Mouse (Mus musculus): ENCODE results near the gene Ncbp3.

The Ncbp3 gene

DNA sequence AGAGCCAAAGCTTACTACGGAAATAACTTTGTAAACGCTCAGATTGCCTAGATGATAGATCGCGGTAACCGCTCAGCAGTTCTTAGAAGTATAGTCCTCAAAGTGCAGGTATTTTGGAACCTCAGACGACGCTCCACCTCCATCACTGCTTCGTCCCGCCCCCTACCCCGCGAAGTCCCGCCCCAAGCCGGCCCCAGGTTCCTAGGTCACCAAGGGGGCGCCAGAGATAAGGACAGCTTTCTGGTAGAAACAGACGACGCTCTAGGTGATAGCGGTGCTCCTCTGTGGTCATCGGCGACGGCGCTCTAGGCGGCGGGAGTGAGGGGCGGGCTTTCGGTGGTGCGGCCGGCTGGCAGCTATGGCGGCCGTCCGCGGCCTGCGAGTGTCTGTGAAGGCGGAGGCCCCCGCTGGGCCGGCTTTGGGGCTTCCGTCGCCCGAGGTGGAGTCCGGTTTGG lies at the start of gene Ncbp3:
Gene Ncbp3 (plus strand): TSS at position 242 of the 455 bp plus-strand sequence.
- peak; percentile 95 for DNase-seq

DNA sequence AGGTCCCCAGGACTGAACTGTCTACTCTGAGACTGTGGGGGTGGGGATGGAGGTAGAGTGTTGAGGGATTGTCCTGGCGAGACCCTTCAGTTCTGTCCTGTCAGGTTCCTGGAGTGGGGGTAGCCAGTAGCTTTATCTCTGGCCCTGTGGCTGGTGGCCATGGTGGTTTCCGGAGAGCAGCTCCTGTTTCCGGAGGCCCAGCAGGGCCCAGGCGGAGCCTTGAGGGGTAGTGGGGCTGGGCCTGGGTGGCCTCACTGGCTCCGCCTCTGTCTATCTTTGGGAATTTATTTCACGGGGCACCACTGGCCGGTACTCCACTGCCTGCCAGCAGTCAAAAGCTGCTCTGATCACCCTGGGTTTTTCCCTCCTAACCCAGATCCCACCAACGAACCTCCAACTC lies 48.8 kb upstream of the Ncbp3 start, which contains the start of gene P2rx1:
Gene P2rx1 (plus strand): TSS at position 333 of the 400 bp plus-strand sequence.
- DNase-seq = no peak

DNA sequence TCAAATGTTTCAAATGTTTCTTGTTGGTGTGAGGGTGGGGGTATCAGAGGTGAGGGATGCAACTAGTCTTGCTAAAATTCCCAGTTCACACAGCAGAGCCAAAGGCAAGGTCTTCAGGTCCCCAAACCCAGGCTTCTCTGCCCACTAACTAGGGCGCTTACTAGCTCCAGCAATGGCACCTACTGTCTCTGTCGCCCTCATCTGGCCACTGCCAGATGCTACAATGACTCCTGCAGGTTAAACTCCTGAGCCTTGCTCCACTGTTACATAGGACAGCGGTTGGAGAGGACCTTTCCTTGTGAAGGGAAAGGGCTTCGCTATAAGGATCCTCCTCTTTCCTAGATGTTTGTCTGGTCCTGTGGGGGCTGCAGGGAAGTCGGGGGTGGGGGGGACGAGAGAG lies 46.6 kb upstream of the Ncbp3 start:
- DNase-seq = no peak

DNA sequence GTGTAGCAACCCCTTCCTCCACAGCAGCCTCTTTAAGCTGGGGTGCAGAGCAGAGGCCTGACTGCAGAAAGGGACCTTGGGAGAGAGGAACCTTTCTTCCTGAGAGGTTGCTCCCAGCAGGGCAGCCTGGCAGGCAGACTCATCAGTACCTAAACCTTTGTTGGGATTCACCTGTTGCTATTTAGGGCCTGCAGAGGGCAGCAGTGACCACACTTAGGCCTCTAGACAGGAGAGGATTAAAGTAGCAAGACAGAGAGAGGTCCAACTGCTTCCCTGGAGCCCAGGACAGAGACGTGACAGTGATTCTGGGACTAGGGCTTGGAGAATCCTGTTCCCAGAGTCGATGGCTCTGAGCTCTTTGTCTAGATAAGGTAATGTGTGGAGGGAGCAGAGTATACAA lies 41.2 kb upstream of the Ncbp3 start:
- DNase-seq = peak; percentile 75

DNA sequence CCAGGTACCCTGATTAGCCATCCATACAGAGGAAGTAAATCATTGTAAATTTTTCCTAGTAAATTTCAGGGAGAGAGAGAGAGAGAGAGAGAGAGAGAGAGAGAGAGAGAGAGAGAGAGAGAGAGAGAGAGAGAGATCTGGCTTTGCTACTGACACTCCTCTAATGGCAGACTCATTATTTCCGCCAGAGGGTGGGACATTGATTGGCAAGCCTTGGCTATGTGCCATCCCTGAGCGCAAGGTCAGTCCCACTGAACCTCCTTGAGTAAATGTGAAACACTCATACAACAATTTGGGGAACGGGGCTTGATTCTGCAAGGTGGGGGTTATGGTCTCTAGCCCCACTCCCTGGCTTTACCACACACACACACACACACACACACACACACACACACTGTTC lies 40.5 kb upstream of the Ncbp3 start:
- no peak for DNase-seq

DNA sequence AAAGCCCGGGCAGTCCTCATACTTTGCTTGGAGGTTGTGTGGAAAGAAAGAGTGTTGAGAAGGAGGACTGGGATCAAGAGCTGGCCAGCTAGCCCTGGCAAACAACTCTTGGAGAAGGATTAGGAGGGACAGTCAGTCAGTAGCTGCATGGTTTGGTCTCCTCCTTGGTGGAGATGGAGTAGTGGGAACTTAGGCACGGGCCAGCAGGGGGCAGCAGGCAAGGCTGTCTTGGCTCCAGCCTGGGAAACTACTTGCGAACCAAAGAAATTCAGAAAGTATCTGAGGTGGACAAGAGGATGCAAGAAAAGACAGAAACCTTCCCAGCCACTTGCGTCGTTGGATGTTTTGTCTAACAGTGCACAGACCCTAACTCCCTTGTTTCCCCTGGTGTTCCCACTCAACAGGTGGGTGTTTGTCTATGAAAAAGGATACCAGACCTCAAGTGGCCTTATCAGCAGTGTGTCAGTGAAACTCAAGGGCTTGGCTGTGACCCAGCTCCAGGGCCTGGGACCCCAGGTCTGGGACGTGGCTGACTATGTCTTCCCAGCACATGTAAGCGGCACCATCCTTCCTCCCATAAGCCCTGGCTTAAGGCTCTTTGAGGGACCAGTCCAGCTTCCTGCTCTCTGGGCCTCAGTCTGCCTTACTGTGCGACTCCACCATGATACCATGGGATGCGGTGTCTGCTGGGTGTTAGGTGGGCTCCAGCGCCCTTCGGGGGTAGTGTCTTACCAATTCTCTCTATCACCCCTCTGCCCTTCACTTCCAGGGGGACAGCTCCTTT lies 39.7 kb upstream of the Ncbp3 start:
- DNase-seq = peak; percentile 51

DNA sequence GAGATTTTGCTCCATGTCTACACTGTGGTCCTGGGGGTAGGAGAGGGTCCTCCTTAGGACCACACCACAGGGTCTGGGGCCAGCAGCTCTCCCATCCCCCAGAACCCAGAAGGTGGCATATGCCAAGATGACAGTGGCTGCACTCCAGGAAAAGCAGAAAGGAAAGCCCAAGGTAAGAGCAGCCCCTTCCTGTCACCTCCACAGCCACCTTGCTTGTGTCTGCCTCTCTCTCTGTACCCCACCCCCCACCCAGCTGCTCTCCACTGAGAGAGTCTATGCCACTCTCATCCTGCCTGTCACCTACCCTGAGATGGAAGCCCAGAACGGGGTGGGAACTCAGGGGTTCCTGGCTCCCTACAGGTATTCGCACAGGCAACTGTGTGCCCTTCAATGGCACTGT lies 38.8 kb upstream of the Ncbp3 start:
- peak; percentile 43 for DNase-seq

DNA sequence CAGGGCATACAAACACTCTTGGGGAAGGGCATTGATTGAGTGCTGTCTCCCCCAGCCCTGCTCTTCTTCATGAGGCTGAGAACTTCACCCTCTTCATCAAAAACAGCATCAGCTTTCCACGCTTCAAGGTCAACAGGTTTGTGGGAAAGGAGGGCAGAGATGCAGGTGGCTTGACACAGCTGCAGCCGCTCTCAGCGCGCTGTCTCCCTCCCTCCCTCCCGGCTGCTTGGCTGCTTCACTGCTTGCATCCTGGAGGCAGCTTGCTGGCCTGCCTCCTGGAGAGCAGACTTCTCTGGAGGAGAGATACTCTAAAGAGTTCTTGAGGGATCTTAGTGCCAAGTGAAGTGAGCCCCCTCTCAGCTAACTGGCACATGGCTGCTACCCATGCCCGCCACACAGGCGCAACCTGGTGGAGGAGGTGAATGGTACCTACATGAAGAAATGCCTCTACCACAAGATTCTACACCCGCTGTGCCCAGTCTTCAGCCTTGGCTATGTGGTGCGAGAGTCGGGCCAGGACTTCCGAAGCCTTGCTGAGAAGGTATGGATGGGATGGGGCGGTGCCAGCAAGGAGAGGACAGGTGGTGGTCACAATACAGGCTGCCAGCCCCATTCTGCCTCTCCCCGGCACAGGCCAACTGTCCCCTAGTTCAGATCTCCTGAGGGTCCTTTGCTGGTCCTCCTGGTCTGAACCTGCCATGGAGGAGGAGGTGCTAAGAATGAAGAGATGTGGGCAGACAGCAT lies 37.9 kb upstream of the Ncbp3 start:
- DNase-seq = peak; percentile 90

DNA sequence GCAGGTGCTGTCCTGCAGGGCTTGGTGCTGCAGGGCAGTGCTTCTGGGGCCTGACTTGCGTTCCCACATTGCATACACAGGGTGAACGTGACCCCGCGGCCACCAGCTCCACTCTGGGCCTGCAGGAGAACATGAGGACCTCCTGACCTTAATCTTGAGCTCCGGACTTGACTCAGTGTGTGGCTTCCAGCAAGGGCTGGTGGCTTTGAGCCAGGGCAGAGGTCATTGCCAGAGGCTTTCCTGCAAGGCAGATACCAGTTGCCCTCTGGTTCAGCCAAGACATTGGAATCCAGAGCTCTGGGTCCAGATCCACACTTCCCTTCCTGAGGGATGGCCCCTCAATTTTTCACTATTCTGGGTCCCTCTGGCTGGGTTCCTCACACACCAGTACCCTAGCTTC lies 33.6 kb upstream of the Ncbp3 start:
- peak; percentile 63 for DNase-seq

DNA sequence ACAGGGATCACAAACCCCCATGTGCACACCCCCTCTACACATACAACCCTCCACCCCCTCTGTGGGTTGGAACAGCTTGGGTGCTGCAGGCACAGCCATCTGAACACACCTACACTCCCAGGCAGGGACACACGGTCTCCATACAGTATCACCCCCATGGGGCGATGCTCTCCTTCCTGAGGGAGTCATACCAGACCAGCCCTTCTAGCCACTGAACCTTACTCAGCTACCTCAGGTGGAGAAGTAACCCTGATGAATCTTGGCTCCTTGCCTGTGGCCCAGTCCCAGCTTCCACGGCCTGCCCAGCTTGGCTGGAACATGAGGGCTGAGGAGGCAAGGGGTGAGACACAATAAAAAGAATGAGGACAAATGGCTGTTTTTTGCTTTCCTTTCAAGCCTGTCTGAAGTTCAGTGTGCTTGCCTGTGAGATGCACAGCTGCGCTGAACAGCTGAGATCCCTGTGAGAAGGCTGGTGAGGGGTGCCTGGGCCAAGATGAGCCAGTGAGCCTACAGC lies 32.7 kb upstream of the Ncbp3 start:
- peak; percentile 87 for DNase-seq

DNA sequence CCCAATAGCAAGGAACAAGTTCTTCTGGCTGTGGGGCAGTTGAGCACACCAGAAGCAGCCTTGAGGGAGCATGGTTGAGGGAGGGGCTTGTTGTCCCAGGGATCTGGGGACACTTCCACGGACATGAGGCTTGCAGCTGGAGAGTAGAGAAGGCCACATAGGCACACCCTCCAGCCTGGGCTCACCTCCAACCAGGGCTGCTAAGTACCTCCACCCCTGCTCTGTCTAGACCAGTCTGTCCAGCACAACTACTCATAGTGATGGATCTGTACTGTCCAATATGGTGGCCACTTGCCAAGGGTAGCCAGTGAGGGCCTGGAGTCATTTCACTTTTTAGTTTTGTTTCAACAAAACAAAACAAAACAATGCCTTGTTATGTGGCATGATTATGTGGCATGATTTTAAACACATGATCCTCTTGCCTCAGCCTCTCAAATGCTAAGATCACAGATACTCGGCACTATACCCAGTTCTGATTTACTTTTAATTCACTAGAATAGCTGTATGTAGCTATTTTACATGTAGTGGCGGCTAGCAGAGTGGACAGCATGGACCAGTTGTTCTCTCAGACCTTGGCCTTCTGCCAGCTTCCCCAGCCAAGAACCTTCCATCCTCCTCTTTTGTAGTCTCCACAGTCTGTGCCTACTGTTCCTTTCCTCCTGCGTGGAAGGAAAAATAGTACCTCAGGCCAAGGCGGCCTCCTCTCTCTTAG lies 32.0 kb upstream of the Ncbp3 start:
- DNase-seq = peak; percentile 85

DNA sequence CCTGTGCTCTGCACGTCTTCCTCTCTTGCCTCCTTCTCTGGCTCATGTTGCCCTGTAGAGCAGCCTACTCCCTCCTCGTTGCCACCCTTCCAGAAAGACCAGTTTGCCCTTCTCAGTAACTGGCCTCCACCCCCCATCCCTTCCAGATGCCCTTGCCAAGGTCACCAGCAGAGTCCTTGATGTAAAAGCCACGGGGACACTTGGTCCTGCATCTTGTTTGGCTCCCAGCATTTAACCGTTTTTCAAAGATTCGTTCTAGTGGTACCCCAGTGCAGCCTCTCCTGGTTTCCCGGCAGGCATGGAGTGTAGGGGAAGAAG lies 31.5 kb upstream of the Ncbp3 start:
- DNase-seq = no peak

DNA sequence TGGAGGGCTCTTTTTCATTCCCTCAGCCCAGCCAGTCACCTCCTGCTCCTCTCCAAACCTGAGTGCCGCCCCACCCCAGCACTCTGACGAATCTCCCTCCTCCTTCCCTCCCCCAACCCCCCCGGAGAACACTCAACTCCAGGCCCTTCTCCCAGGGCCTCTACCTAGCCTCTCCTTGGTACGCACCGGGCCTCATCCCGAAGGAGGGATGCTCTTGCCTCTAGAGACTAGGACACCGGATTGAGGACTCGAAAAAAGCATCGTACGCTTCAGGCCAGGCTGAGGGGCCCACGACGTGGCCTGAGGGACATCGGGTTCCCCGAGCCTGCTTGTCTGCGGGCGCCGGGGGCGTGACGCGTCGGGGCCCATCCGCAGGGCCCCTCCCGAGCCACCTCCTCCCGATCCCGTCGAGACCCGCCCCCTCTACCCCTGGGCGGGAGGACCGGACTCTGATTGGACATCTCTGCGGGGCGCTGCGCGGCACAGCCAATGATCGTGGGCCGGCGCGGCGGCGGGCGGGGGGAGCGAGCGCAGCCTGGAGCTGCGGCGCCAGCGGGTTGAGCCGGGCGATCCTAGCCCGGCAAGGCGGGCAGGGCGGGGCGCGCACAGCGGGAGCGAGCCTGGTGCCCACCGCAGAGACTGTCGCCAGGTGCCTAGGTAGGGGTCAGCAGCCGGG lies 29.0 kb upstream of the Ncbp3 start, which contains the start of gene Camkk1:
Gene Camkk1 (plus strand): TSS at position 538 of the 676 bp plus-strand sequence.
- DNase-seq = peak; percentile 98

DNA sequence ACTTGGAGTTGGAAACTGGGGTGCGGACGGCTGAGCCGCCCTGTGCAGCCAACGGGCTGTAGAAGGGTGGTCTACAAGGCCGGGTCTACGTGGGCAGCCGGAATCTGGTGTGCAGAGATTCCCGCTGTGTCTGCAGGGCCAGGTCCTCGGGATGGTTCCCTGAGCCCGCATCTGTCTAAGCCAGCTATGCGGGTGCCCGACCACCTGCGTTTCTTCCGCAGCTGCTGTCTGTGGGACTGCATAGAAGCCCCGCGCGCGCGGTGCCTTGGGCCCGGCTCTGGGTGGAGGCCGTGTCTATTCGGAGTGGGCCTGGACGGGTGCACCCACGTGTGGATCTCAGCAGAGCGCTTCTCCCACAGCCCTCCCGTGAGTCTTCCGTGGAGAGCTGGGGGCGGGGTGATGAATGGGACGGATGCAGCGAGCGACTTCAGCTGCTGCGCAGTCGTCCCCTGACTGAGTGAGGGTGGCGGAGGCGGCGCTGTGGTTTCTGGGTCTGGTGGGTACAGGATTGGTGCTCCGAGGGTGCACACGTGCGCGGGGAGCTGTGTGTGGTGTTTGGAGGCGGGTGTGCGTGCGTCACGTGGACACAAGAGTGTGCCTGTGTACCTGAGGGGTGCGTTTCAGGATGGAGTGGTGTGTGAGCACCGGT lies 28.3 kb upstream of the Ncbp3 start:
- peak; percentile 81 for DNase-seq

DNA sequence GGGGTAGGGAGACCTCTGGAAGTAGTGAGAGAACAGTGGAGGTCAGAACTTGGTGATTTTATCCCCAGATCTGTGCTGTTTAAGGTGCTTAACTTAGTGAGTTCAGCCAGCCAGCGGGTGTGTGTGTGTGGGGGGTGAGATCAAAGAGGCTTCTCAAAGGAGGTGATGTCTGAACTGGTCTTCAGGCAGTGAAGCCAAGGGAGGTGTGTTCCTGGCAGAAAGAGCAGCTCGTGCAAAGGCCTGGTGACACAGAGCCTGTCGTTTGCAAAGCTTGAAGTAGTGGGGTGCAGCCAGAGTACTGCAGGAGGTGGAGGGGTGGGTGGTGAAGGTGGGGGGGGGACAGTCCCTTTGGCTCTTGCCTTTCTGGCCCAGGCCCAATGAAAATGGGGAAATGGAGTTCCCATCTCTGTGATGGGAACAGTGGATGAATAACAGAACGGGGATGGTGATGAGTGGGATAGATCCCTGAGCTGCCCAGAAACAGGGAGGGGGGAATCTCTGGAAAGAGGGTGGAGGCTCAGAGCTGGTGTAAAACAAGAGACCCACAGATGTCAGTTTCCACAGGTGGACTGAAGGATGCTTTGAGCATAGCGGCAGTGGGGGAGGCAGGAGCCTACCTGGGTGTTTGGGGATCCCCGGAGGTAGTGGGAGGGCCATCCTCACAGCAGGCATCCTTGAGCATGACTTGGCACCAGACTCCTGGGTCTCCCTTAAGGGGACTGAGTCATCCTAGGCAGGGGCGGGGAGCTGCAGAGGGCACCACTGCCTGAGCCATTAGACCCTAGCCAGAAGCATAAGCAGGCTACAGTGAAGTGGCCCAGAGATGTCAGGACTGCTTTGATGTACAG lies 26.4 kb upstream of the Ncbp3 start:
- peak; percentile 64 for DNase-seq

DNA sequence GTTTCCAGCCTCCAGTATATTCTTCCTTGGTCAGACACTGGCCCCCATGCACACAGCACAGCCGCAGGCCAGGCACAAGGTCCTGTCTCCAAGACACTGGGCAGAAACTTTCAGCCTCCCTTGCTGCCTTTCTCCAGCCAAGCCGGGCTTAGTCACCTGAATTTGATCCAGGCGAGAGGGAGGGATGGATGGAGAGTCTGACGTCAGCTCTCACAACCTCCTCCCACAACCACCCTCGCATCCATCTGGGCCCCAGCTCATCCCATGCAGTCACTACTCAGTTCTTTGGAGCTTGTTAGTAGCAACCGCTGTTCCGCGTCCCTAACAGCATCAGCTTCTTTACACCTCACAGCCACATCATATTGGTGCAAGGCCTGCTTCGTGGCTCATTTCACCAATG lies 24.5 kb upstream of the Ncbp3 start:
- DNase-seq = peak; percentile 82

DNA sequence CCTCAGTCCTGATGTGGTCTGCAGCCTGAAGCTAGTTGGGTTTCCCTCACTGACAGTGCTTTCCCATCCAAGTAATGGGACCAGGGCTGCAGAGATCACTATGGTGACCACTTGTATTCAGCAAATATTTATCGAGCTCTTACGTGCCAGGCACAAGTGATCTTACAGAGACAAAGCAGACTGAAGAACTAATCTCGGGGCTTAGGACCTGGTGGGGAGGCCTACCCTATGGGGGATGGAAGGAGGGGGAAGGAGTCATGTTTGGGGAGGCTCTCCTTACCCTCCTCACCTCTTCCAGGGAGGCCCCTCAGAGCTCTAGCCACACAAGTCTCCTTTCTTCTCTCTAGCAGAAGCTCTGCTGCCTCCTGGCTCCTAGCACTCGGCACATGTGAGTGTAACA lies 23.8 kb upstream of the Ncbp3 start:
- peak; percentile 15 for DNase-seq

DNA sequence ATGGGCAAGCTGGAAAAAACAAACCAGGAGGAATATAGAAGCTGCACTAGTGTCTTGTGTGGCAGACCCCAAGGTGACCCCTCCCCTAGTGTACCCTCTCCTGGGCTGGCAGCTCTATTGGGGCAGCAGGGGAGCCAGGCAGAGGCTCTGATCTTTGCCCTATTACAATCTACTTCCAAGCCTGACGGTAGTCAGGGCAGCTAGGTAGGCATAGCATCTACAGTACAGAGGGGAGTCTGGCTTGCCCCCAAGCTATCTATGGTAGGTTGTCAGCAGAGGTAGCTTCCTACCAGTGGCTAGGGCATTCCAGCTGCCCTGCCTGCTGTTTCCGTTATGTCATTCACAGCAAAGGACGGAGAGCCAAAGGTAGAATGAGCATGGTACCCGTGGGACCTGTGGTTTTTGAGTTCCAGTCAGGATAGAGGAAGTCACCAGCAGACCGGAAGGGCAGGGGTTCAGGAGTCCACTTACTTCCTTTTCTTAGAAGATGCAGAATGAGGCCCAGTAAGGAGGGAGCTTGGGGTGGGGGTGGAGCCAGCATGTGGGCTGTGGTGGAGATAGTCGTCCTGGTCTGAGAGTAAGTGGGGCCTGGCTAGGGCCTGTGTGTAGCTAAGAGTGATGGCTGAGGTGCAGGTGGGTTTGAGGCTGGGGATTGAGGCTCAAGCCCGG lies 23.2 kb upstream of the Ncbp3 start:
- DNase-seq = peak; percentile 36

DNA sequence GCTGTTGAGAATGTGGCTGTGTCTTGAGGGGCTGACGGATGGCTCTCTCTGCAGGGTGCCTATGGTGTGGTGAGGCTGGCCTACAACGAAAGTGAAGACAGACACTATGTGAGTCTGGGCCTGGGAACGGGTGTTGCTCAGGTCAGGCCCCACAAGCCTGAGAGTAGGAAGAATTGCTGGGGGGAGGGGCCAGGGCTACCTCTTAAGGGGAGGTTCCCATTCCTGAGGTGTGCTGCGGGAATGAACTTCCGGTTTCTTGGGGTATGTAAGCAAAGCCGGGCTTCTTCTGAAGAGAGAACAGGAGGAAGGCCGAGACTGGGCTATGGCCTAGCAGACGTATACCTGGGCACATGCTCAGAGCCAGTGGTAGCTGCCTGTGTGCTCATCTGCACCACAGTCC lies 20.6 kb upstream of the Ncbp3 start:
- no peak for DNase-seq

DNA sequence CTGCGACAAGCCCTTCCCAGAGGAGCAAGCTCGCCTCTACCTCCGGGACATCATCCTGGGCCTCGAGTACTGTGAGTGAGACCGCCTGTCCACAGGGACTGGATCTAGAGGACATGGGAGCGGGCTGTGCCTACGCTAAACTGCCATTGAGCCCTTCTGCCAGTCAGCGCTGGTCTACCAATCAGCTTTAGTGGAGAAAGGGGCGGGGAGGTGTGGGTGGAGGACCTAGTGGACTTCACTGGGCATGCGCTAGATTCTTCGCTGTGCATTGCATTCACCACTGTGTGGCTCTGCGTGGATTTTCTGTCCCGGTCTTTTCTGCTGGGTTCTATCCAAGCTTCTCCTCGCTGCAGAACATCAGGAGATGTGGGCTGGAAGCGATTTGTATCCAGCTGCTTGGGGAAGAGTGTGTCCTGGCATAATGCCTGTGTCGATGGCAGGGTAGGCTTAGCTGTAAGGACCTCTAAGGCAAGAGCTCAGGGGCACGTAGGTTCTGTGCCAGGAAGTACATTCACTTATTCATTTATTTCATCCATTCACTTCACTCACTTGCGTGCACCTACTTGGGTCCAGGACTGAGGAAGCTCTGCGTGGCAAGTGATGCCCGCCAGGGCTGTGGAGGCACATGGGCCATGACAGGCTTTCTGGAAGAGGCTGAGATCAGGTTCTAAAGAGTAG lies 16.6 kb upstream of the Ncbp3 start:
- DNase-seq = peak; percentile 91

Data from cerebellum, adult 11-12 months (tissue).